Mouse (Mus musculus) v-Abl transformed pro-B cells (cell line): ENCODE data around the gene Gm14444.
"Not testable (repeated sequence)": the region's sequence is repeated elsewhere in the genome, so short reads cannot be mapped to it uniquely, and the experiment has no call there.

Experiments
- in situ Hi-C, 2 experiments: fragments of 400-800 bp; cut with MboI; formaldehyde crosslinking; loops; one replicate each; pipeline ENCODE4 v1.15.1; 2025; ENCODE audit not compliant: unreplicated experiment in 2 of 2

Gm14444 gene

DNA sequence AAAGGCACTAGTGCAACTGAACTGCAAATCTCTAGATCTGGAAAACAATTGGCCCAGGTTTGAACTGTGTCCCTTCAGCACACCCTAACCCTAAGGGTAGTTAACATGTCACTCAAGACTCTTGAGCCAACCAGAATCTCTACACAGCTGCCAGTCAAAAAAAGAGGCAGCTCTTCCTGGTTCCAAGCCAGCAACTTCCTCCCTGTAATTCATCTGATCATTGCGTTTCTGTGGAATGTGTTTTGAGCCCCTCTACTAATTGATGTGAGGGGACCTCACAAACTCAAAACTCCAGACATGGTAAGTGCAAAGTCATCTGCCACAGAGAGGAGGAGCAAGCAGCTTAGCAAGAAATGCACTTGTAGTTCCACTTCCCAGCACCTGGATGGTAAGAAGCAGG lies at the start of gene Gm14444:
Gm14444 (plus strand) TSS at position 220 of the 400 bp plus-strand sequence.
- in situ Hi-C loops, result not testable (repeated sequence)

DNA sequence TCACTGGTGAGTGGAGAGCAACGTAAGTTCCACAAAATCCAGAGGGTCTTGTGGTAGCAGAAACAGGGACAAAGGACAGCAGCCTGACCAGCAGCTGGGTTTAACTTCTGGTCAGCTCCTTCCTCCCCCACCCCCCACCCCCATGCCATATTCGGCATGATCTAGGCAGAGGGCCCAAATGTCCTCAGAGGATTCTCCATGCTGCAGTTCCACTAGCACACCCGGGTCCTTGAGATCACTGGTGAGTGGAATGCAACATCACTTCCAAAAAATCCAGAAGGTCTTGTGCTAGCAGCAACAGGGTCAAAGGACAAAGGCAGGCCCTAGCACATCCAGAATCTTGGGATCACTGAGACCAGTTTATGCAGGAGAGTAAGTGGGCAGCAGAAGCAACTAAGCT lies 44.6 kb upstream of the Gm14444 start:
- in situ Hi-C loops, result not testable (repeated sequence)

DNA sequence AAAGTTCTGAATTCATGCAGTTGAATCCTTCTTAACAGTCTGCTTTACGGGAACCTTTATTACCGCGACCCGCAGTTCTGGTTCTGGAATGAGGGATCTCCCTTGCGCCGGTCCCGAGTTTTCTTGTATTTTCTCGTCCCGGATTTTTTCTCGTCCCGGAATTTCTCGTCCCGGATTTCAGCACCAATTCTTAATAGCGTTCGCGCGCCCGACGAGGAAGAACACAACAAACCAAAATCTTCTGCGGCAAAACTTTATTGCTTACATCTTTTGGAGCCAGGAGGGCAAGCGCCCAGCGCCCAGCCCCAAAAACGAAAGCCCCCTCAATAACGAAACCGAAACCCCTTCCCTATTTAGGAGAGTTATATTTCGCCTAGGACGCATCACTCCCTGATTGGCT lies 34.2 kb downstream of the Gm14444 start:
- in situ Hi-C loops, result not testable (repeated sequence)

DNA sequence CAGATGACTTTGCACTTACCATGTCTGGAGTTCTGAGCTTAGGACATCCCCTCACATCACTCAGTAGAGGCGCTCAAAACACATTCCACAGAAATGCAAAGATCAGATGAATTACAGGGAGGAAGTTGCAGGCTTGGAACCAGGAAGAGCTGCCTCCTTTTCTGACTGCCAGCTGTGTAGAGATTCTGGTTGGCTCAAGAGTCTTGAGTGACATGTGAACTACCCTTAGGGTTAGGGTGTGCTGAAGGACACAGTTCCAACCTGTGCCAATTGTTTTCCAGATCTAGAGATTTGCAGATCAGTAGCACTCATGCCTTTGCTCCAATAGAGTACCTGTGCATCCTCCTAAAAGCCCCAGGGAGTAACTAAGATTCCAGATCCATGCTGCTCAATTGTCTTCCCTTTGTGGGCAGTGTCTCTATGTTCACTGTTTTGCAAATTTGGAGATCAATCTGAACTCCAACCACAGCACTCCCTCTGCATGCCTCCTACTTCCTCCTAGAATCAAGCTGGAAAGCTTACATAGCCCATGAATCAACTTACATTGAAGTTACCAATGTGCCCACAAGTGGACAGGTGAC lies 57.7 kb downstream of the Gm14444 start, which contains the start of gene Gm14393:
Gm14393 (minus strand) TSS at position 101 of the 581 bp plus-strand sequence.
- in situ Hi-C loops, result not testable (repeated sequence)
